Mouse (Mus musculus) left cerebral cortex, postnatal 10 days (tissue): ENCODE data around the gene Sel1l3. TPM values are rescaled to one million over a fixed set of nuclear protein-coding genes. Genes with fewer than 3 reads are reported as not detected.

Experiments
- DNase-seq, 2 experiments: peaks; one replicate each; pipeline ENCODE4 v3.0.0; 2021 to 2022; ENCODE audit warnings: low spot score in 2 of 2, mixed read lengths in 1 of 2; ENCODE audit errors: extremely low spot score in 1 of 2
- intact Hi-C: fragments of 180-260 bp; cut with DNase I; formaldehyde crosslinking; loops from one replicate; pipeline ENCODE4 v1.15.1; 2025
- total RNA-seq, 2 experiments: library from RNA; stranded (reverse); gene quantifications; 2 replicates each; pipeline ENCODE4 v1.2.3; 2021

The Sel1l3 gene
- total RNA-seq, 2 experiments from 2014 or later, result 67.3 to 76.5 TPM

- no peak for DNase-seq
- intact Hi-C loops, result no loop called here
These were observed 99.0 kb downstream of the Sel1l3 start for GRCm38 (mm10) chr5:53114616-53115267.

- DNase-seq, result no peak
- intact Hi-C loops, result no loop called here
These were observed 100.8 kb downstream of the Sel1l3 start for GRCm38 (mm10) chr5:53112942-53113341.

GRCm38 (mm10) chr5:53111036-53111435 is 102.7 kb downstream of the Sel1l3 start:
- intact Hi-C loops, result no loop called here
- DNase-seq, result no peak

- no peak for DNase-seq
- intact Hi-C loops, result no loop called here
These were observed 103.5 kb downstream of the Sel1l3 start for GRCm38 (mm10) chr5:53110225-53110624.

GRCm38 (mm10) chr5:53108668-53109067 is 105.1 kb downstream of the Sel1l3 start:
- intact Hi-C loops, result no loop called here
- no peak for DNase-seq

- no peak for DNase-seq
- intact Hi-C loops, result no loop called here
These were observed 105.7 kb downstream of the Sel1l3 start for GRCm38 (mm10) chr5:53108026-53108425.

- intact Hi-C loops, result no loop called here
These were observed 107.0 kb downstream of the Sel1l3 start for GRCm38 (mm10) chr5:53106731-53107130.

GRCm38 (mm10) chr5:53106125-53106524 is 107.6 kb downstream of the Sel1l3 start:
- no peak for DNase-seq
- intact Hi-C loops, result no loop called here

More at GRCm38 (mm10) chr5:53106731-53107130, 107.0 kb downstream of the Sel1l3 start:
- no peak for DNase-seq

- DNase-seq, result peak in 1 of 2 experiments; percentile 81
- intact Hi-C loops, result no loop called here
These were observed 108.0 kb downstream of the Sel1l3 start for GRCm38 (mm10) chr5:53105716-53106115.

- DNase-seq, result no peak
- intact Hi-C loops, result no loop called here
These were observed 109.4 kb downstream of the Sel1l3 start for GRCm38 (mm10) chr5:53104177-53104855.

- DNase-seq, result no peak
- intact Hi-C loops, result no loop called here
These were observed 111.8 kb downstream of the Sel1l3 start for GRCm38 (mm10) chr5:53101848-53102473.

- intact Hi-C loops, result loop anchor here (10.0 kb wide), 1 partner anchor 117 kb away; no protein-coding TSS in a partner anchor
- DNase-seq, result no peak
These were observed 122.4 kb downstream of the Sel1l3 start for GRCm38 (mm10) chr5:53091331-53091730.

- intact Hi-C loops, result no loop called here
These were observed 126.3 kb downstream of the Sel1l3 start for GRCm38 (mm10) chr5:53087452-53087851.

GRCm38 (mm10) chr5:53078453-53078852 is 135.3 kb downstream of the Sel1l3 start:
- no peak for DNase-seq
- intact Hi-C loops, result no loop called here

More at GRCm38 (mm10) chr5:53087452-53087851, 126.3 kb downstream of the Sel1l3 start:
- no peak for DNase-seq

GRCm38 (mm10) chr5:53074553-53074952 is 139.2 kb downstream of the Sel1l3 start:
- no peak for DNase-seq
- intact Hi-C loops, result no loop called here

GRCm38 (mm10) chr5:53061532-53062130 is 152.1 kb downstream of the Sel1l3 start:
- intact Hi-C loops, result no loop called here
- DNase-seq, result no peak
